Mouse (Mus musculus): Measurements from ENCODE around the gene Gm20917.
"Not testable (repeated sequence)": the region's sequence is repeated elsewhere in the genome, so short reads cannot be mapped to it uniquely, and the experiment has no call there.

The Gm20917 gene

DNA sequence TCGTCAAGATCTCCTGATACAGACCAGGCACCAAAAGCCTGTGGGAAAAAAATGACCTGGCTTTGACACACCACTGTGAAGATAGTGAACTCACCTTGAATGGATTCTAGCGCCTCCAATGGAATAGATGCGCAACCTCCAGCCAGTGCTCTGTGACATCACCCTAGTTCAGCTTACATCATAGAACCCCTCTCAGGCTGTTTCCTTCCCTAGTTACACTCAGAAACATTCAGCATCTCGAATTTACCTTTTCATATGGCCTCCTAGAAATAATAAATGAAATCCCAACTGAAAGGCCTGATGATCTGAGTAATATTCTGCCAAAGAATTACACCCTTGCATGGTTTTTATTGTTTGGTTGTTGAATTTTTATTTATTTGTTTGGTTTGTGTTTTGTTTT is at the start of gene Gm20917:
Gm20917 (minus strand) TSS at position 101 of the 400 bp plus-strand sequence.
- DNase-seq (ENCODE audit: extremely low read depth, low read depth) = not testable (repeated sequence)
